Mouse (Mus musculus): Measurements from ENCODE around the gene Hes3.

The Hes3 gene

DNA sequence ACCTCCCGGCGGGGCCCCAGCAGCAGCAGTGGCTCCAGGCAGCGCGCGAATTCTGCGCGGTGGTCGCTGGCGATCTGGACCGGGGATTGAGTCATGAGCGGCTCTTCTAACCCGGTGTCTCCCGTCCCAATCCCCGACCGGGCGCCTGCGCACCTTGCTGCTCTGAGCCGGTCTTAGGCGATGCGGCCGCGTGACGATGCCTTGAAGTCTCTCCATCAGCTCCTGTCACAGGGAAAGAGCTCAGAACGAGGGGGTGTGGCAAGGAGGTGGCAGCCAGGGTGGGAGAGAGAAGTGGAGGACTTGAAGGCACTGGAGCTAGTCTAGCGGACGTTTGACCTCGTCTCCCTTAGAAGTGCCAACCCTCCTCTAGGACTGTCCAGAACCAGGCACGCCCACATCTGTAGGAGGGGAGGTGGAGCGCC is 21.8 kb upstream of the Hes3 start:
- in situ Hi-C loops (cut with MboI; ENCODE audit: low pct_unique_long_range_greater_than_20kb in 1 of 2, low sequenced_read_pairs in 2 of 2, unreplicated experiment in 1 of 2), result no loop called here

GRCm38 (mm10) chr4:152312186-152312585 is 20.7 kb upstream of the Hes3 start:
- in situ Hi-C loops (cut with MboI; ENCODE audit: low pct_unique_long_range_greater_than_20kb in 1 of 2, low sequenced_read_pairs in 2 of 2, unreplicated experiment in 1 of 2), result no loop called here

DNA sequence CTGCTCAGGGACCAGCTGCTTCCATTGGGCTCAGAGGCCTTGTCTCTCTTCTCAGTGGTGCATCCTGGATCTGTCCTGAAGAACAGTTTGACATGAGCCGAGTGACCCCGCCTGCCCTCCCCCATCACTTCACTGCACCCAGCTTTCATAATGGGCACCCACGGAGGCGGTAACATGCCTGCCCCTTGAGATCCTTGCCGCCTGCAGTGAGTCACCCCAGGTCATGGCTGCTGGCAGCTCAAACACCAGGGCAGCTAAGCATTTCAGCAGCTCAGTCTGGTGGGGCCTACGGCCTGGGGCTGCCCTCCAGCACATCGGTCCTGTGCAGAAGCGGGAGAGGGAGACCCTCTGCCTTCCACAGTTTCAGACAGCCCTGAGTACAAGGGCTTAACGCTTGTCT is 16.1 kb upstream of the Hes3 start:
- in situ Hi-C loops (cut with MboI; ENCODE audit: low pct_unique_long_range_greater_than_20kb in 1 of 2, low sequenced_read_pairs in 2 of 2, unreplicated experiment in 1 of 2), result no loop called here

- in situ Hi-C loops (cut with MboI; ENCODE audit: low pct_unique_long_range_greater_than_20kb in 1 of 2, low sequenced_read_pairs in 2 of 2, unreplicated experiment in 1 of 2), result no loop called here
Measured at GRCm38 (mm10) chr4:152305991-152306390, 14.5 kb upstream of the Hes3 start.

DNA sequence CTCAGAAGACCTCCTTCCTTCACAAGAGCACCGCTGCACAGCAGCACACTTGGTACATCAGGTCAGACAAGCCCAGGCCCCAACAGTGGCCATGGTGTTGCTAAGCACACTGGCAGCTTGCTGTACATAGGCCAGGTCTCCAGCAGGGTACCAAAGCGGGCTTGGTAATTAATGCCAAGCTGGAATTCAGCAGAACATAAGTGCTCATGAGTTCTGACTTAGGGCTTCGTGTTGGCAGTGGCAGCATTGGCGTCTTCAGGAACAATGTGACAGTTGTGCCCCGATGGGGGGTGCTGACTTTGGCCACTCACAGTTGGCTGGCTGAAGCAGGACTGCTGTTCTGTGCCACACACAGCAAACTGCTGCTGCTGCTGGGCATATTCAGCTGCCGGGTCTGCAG is 13.2 kb upstream of the Hes3 start:
- in situ Hi-C loops (cut with MboI; ENCODE audit: low pct_unique_long_range_greater_than_20kb in 1 of 2, low sequenced_read_pairs in 2 of 2, unreplicated experiment in 1 of 2), result no loop called here

DNA sequence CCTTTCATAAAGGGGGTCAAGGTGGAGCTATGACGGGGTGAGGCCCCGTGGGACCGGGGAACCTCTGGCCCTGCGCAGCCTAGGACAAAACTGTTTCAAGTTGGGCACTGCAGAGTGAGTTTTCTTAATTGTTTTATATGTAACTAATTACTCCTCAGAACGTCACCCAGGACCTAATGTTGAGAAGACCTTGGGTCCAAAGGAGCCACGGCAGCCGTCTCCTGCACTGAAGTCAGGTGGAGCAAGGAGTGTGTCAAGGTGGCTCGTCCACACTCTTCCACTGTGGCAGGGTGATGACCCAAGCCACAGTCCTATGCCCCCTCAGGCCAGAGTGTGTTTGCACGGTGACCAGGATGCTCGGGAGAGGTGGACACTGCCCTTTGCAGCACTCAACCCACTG is 11.7 kb upstream of the Hes3 start:
- in situ Hi-C loops (cut with MboI; ENCODE audit: low pct_unique_long_range_greater_than_20kb in 1 of 2, low sequenced_read_pairs in 2 of 2, unreplicated experiment in 1 of 2), result no loop called here

DNA sequence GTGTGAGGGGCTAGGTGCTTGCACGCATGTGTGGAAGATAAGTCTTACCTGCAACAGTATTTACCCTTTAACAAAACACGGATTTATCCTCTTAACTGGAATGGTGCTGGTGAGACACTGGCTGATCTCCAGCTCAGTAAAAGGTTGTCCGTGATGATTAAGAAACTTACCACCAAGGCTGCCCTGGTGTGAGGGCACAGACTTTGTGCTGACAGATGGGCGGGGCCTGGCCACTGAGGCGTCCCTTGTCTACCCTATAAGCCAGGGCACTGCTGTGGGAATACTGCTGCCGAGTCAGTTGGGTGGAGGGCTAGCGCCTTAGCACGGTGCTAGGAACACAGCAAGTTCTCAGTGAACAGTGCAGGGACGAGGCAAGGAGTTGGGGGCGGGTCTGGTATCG is 10.6 kb upstream of the Hes3 start:
- in situ Hi-C loops (cut with MboI; ENCODE audit: low pct_unique_long_range_greater_than_20kb in 1 of 2, low sequenced_read_pairs in 2 of 2, unreplicated experiment in 1 of 2), result no loop called here

DNA sequence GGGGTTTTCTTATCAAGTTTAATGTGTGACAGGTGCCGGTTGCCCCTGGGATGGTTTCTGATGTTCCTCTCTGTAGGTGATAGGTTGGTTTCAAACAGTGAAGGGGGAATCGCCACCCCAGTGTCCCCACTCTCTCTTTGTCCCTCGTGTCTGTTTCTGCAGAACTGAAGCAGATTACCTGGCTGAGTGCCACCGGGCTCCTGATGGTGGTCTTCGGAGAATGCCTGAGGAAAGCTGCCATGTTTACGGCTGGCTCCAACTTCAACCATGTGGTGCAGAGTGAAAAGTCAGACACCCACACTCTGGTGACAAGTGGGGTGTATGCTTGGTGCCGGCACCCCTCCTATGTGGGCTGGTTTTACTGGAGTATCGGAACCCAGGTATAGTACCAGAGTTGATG is 8.9 kb upstream of the Hes3 start:
- in situ Hi-C loops (cut with MboI; ENCODE audit: low pct_unique_long_range_greater_than_20kb in 1 of 2, low sequenced_read_pairs in 2 of 2, unreplicated experiment in 1 of 2), result no loop called here

- in situ Hi-C loops (cut with MboI; ENCODE audit: low pct_unique_long_range_greater_than_20kb in 1 of 2, low sequenced_read_pairs in 2 of 2, unreplicated experiment in 1 of 2), result loop anchor here in 1 of 2 experiments (10.0 kb wide), 1 partner anchor 124 kb away; the partner anchor contains the start of gene Acot7
Measured at GRCm38 (mm10) chr4:152298836-152299235, 7.4 kb upstream of the Hes3 start.

- in situ Hi-C loops (cut with MboI; ENCODE audit: low pct_unique_long_range_greater_than_20kb in 1 of 2, low sequenced_read_pairs in 2 of 2, unreplicated experiment in 1 of 2), result loop anchor here in 1 of 2 experiments (10.0 kb wide), 1 partner anchor 122 kb away; the partner anchor contains the start of gene Acot7
Measured at GRCm38 (mm10) chr4:152296874-152297861, 5.7 kb upstream of the Hes3 start, which contains the start of gene Icmt. Gene Icmt (plus strand): TSS chr4:152297227.

DNA sequence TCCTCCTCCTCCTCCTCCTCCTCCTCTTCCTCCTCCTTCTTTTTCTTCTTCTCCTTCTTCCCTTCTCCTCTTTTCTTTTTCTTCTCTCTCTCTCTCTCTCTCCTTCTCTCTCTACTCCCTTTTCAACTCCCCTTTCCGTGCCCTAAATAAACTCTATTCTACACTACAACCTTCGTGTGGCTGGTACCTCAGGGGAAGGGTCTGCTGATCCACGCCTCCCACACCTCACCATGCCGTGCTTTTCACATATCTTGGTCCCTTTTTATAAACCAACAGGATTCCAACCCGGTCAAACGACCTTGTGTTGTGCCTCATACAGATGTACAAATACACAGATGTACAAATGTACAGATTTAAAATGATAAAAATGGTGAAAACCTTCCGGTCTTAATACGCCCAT is 4.9 kb upstream of the Hes3 start:
- in situ Hi-C loops (cut with MboI; ENCODE audit: low pct_unique_long_range_greater_than_20kb in 1 of 2, low sequenced_read_pairs in 2 of 2, unreplicated experiment in 1 of 2), result loop anchor here in 1 of 2 experiments (10.0 kb wide), 1 partner anchor 122 kb away; the partner anchor contains the start of gene Acot7

GRCm38 (mm10) chr4:152295916-152296315 is 4.5 kb upstream of the Hes3 start:
- in situ Hi-C loops (cut with MboI; ENCODE audit: low pct_unique_long_range_greater_than_20kb in 1 of 2, low sequenced_read_pairs in 2 of 2, unreplicated experiment in 1 of 2), result loop anchor here in 1 of 2 experiments (10.0 kb wide), 1 partner anchor 121 kb away; the partner anchor contains the start of gene Acot7

GRCm38 (mm10) chr4:152294188-152294929 is 2.9 kb upstream of the Hes3 start:
- in situ Hi-C loops (cut with MboI; ENCODE audit: low pct_unique_long_range_greater_than_20kb in 1 of 2, low sequenced_read_pairs in 2 of 2, unreplicated experiment in 1 of 2), result loop anchor here in 1 of 2 experiments (10.0 kb wide), 1 partner anchor 120 kb away; the partner anchor contains the start of gene Acot7

DNA sequence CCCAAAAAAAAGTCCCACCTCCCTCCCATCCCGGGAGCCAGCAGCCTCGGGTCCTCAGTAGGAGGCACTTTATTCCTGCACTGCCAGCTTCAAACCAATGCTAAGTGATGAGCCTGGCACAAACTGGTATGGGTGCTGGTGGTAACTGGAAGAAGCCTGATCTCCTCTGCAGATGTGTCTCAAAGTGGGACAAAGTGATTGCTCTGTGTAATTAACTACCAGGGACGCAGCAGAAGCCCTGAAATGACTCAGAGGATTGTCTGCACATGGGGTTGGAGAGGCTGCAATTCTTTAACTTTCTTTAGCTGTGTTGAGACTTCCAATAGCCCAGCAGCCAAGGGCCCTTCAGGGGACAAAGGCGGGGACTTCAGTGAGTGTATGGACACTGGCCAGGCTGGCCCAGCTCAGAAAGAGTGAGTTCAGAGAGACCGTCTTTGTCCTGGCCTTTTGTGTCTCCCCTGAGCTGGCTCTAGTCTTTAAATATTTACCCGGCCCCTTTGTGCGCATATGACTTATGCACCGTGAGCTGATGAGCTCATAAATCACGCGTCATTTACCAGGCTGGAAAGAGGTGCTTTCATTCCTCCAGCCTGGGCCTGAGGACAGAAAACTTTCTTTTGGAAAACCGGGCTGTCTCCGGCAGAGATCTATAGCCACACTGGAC is 772 bp upstream of the Hes3 start:
- in situ Hi-C loops (cut with MboI; ENCODE audit: low pct_unique_long_range_greater_than_20kb in 1 of 2, low sequenced_read_pairs in 2 of 2, unreplicated experiment in 1 of 2), result loop anchor here in 1 of 2 experiments (10.0 kb wide), 1 partner anchor 117 kb away; the partner anchor contains the start of gene Acot7

GRCm38 (mm10) chr4:152290991-152291390 is 471 bp downstream of the Hes3 start:
- in situ Hi-C loops (cut with MboI; ENCODE audit: low pct_unique_long_range_greater_than_20kb in 1 of 2, low sequenced_read_pairs in 2 of 2, unreplicated experiment in 1 of 2), result loop anchor here in 1 of 2 experiments (10.0 kb wide), 1 partner anchor 116 kb away; the partner anchor contains the start of gene Acot7

- in situ Hi-C loops (cut with MboI; ENCODE audit: low pct_unique_long_range_greater_than_20kb in 1 of 2, low sequenced_read_pairs in 2 of 2, unreplicated experiment in 1 of 2), result loop anchor here in 1 of 2 experiments (10.0 kb wide), 1 partner anchor 116 kb away; the partner anchor contains the start of gene Acot7
Measured at GRCm38 (mm10) chr4:152290385-152290784, 1.1 kb downstream of the Hes3 start.

- in situ Hi-C loops (cut with MboI; ENCODE audit: low pct_unique_long_range_greater_than_20kb in 1 of 2, low sequenced_read_pairs in 2 of 2, unreplicated experiment in 1 of 2), result loop anchor here in 1 of 2 experiments (5.0 kb wide), 1 partner anchor 116 kb away; no protein-coding TSS in a partner anchor
Measured at GRCm38 (mm10) chr4:152288398-152288945, 3.0 kb downstream of the Hes3 start.
